Mouse (Mus musculus): ENCODE results near the gene Eea1. TPM values are rescaled to one million over a fixed set of nuclear protein-coding genes. Genes with fewer than 3 reads are reported as not detected.
"Not testable (repeated sequence)": the region's sequence is repeated elsewhere in the genome, so short reads cannot be mapped to it uniquely, and the experiment has no call there.

Eea1 gene
- polyA plus RNA-seq, 1 experiment from 2014 or later: 19.2 TPM

DNA sequence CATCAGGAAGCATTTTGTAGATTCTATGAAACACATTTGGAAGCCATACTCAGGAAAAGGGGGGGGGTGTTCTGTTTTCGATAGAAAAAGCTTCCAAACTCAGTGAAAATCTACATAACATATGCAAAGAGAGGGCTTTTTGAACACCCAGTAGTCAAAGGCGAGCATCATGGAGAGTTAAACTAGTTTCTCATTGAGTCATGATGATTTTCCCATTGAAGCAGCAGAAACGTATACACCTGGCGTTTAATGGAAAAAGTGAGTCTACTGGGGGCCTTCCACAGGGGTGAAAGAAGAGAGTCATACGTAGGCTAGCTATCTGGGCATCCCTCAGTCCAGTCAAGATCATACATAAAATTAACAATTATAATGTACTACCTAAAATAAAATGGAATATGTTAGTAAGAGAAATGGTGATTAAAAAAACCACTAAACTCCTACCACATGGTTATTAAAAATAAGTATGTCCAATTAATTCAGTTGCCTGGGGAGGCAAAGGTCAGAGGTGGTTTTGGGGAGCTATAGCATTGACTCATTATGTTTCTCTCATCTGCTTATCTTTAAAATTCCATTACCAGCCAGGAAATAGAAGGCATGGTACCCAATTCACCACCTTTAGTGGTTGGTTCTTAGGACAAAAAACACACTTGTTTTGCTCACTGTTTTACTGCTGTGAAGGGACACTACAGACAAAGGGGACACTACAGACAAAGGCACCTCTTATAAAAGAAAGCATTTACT lies 25.8 kb upstream of the Eea1 start:
- H3K9me3 ChIP-seq: no peaks in the 10 kb centered on the region
- no peak overlapping the region for H3K9ac ChIP-seq (replicated peaks)
- no peaks in the 10 kb centered on the region for H3K27me3 ChIP-seq
- H3K4me1 ChIP-seq (replicated peaks): no peaks in the 10 kb centered on the region
- H3K4me3 ChIP-seq (replicated peaks): no peak overlapping the region
- H3K36me3 ChIP-seq: no peaks in the 10 kb centered on the region
- WGBS: 87% methylated on average over 5 of the region's 5 CpGs
- H3K27ac ChIP-seq: no peak overlapping the region
- no peak for ATAC-seq
- H3K4me2 ChIP-seq (replicated peaks): no peak overlapping the region

DNA sequence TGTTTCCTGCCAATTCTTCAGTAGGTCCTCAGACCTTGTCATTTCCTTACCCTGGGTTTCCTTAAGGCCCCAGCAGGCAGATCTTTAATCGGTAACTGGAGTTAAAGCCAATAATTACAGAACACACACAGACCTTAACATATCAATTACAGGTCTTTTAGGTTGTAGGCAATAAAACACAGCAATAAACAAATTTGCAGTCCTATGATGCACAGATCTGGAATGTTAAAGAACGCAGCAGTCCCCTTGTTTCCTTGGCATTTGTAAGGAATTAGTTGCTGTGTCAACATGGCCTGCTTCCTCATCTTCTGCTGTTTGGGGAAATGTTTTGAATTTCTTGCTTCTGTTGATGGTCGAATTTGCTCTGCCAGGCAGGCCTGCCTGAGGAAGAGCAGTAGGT lies 21.7 kb upstream of the Eea1 start:
- Histone ChIP-seq H3K27ac (no peak overlapping the region), H3K27me3 (no peaks in the 10 kb centered on the region), H3K4me2 (replicated peaks) (no peak overlapping the region), H3K9ac (replicated peaks) (no peak overlapping the region), H3K9me3 (no peaks in the 10 kb centered on the region), H3K4me1 (replicated peaks) (no peaks in the 10 kb centered on the region), H3K36me3 (no peaks in the 10 kb centered on the region), H3K4me3 (replicated peaks) (no peak overlapping the region)
- ATAC-seq: no peak
- WGBS: 72% methylated on average over 3 of the region's 3 CpGs

DNA sequence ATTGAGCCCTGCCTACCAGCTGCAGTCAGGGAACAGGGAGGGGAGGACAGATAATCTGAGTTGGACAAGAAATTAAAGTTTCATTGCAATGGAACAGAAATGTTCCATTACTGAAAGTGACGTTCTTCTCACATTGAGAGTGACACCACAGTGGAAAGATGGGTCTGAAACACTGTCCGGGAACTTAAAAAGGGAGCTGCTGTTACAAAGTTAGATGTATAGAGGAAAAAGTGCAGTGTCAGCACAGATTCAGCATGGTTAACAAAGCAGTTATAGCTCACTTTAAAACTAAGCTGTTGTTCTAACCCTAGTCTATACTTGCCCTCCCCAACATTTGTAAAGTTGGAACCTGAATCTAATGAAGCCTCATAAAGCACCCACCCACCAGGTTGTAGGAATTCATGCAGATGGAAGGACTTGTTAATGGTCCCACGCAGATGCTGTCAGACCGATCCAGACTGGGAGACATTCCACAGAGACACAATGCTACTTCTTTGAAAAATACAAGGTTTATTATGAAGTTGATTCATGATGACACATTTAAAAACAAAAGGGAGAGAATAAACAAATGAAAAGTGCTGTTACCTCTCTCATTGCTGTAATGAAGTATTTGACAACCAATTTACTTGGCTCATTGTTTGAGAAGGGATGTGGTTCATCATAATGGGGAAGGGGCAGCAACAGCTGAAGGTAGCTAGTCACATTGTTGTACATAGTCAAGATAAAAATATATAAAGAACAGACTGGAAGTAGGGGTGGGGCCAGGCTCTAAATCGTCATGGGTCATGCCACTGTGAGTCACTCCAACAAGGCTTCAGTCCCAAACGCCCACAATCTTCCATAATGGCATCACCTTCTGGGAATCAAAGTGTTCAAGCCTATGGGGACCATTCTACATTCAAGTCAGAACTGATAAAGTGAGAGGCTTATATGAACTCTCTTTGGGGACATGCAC lies 16.9 kb upstream of the Eea1 start:
- Histone ChIP-seq H3K9me3 (no peaks in the 10 kb centered on the region), H3K27ac (no peak overlapping the region), H3K4me2 (replicated peaks) (no peak overlapping the region), H3K36me3 (no peaks in the 10 kb centered on the region), H3K4me1 (replicated peaks) (no peaks in the 10 kb centered on the region), H3K9ac (replicated peaks) (no peak overlapping the region), H3K27me3 (no peaks in the 10 kb centered on the region), H3K4me3 (replicated peaks) (no peak overlapping the region)
- WGBS: 87% methylated on average over 6 of the region's 6 CpGs
- no peak for ATAC-seq

GRCm38 (mm10) chr10:95933631-95934030 lies 6.8 kb upstream of the Eea1 start:
- not testable (repeated sequence) for H3K9me3 ChIP-seq; H3K36me3 ChIP-seq; ATAC-seq; H3K27me3 ChIP-seq; H3K4me3 ChIP-seq (replicated peaks); H3K4me2 ChIP-seq (replicated peaks); H3K9ac ChIP-seq (replicated peaks); H3K27ac ChIP-seq; H3K4me1 ChIP-seq (replicated peaks)
- 92% methylated on average over 13 of the region's 13 CpGs for WGBS

DNA sequence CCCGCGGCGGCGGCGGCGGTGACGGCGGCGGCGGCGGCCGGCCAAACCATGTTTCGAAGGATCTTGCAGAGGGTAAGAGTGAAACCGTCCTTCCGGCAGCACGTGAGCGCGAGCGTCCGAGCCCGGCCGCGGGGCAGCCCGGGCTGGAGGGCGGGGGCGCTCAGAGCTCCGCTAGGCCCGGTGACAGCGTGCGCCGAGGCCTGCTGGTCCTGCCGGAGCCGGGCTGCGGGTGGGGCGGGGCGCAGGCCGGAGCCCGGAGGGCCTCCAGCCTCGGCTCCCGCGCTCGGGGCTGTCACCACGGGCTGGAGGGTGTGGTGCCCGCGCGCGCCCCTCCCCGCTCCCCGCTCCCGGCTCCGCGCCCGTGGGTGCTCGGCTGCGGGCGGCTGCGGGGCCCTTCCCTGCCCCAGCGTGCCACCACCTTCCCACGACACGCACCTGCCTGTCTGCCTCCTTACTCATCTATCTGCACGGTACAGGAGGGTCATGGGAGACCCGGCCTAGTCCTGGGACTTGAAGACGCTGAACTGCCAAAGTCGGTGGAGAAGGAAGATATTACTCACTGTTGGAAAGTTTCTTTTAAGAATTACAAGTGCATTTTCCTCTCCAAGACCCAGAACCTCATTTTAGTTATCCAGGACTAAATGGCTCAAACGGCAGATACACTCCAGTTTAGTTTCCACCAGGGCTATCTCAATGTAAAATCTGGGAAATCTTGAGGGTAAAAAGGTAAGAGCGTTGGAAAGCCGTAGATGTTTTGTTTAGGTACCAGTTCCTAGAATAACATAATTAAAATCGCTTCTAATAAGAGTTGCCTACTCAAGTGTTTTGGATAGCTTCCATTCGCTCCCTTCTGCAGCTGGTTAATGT lies 684 bp downstream of the Eea1 start:
- H3K9me3 ChIP-seq: no peaks in the 10 kb centered on the region
- H3K36me3 ChIP-seq: peaks cover 3% of the 10 kb centered on the region; the same call in 1 of the 2 replicates
- peak overlapping the region; percentile 92 for H3K27ac ChIP-seq
- H3K4me1 ChIP-seq (replicated peaks): peaks cover 27% of the 10 kb centered on the region
- ATAC-seq: peak; percentile 92
- H3K9ac ChIP-seq (replicated peaks): peak overlapping the region; percentile 80
- H3K27me3 ChIP-seq: no peaks in the 10 kb centered on the region
- peak overlapping the region; percentile 86 for H3K4me2 ChIP-seq (replicated peaks)
- 6% methylated on average over 49 of the region's 69 CpGs for WGBS
- H3K4me3 ChIP-seq (replicated peaks): peak overlapping the region; percentile 80

GRCm38 (mm10) chr10:95941768-95942425 lies 1.4 kb downstream of the Eea1 start:
- Histone ChIP-seq H3K4me3 (replicated peaks) (peak overlapping the region; percentile 80), H3K27me3 (no peaks in the 10 kb centered on the region), H3K9ac (replicated peaks) (peak overlapping the region; percentile 80; the same call in 1 of the 2 replicates), H3K4me1 (replicated peaks) (peaks cover 27% of the 10 kb centered on the region), H3K36me3 (peaks cover 3% of the 10 kb centered on the region; the same call in 1 of the 2 replicates), H3K4me2 (replicated peaks) (peak overlapping the region; percentile 86), H3K27ac (no peak overlapping the region), H3K9me3 (no peaks in the 10 kb centered on the region)
- 64% methylated on average over 6 of the region's 6 CpGs for WGBS
- no peak for ATAC-seq

DNA sequence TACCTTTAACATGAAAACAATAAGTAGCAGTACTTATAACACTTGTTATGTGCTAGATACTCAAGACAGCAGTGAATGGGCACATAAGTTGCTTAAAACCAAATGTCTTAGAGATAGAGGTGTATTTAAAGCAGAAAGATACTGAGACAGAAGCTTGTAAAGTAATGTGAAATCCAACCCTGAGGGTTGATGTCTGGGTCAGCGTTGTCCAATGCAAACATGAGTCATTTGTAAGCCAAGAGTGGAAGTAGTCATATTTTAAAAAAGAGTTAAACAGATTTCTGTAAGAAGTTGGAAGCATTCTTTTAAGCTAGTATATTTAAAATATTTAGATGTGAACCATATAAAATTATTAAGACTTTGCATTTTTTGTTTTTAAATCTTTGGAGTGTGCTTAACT lies 4.6 kb downstream of the Eea1 start:
- H3K9me3 ChIP-seq: no peaks in the 10 kb centered on the region
- no peak overlapping the region for H3K4me2 ChIP-seq (replicated peaks)
- ATAC-seq: no peak
- H3K4me1 ChIP-seq (replicated peaks): peaks cover 18% of the 10 kb centered on the region
- H3K27me3 ChIP-seq: no peaks in the 10 kb centered on the region
- peaks cover 3% of the 10 kb centered on the region; the same call in 1 of the 2 replicates for H3K36me3 ChIP-seq
- no peak overlapping the region for H3K4me3 ChIP-seq (replicated peaks)
- 98% methylated on average over 1 of the region's 1 CpGs for WGBS
- no peak overlapping the region for H3K27ac ChIP-seq
- no peak overlapping the region for H3K9ac ChIP-seq (replicated peaks)

DNA sequence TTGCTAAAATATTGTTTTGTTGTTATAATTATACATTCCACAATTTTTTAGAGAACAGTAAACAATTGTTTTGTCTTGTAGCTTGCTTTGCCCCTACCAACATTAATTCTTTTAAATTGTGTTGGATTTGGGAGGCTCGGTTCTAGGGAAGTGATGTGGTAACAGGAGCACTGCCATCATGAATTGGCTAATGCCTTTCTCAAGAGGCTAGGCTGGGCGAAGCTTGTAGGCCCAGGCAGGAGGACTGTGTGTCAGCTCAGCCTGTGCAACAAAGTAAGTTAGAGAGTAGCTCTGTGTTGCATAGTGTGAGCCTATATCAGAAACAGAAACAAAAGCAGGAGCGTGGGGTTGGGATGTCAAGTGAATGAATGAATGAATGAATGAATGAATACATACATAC lies 9.0 kb downstream of the Eea1 start:
- H3K36me3 ChIP-seq: no peaks in the 10 kb centered on the region
- ATAC-seq: no peak
- H3K9me3 ChIP-seq: no peaks in the 10 kb centered on the region
- H3K4me1 ChIP-seq (replicated peaks): no peaks in the 10 kb centered on the region
- no peak overlapping the region for H3K9ac ChIP-seq (replicated peaks)
- no peak overlapping the region for H3K4me3 ChIP-seq (replicated peaks)
- H3K27me3 ChIP-seq: no peaks in the 10 kb centered on the region
- 92% methylated on average over 3 of the region's 3 CpGs for WGBS
- no peak overlapping the region for H3K4me2 ChIP-seq (replicated peaks)
- no peak overlapping the region for H3K27ac ChIP-seq

GRCm38 (mm10) chr10:95950194-95950593 lies 9.7 kb downstream of the Eea1 start:
- H3K4me1 ChIP-seq (replicated peaks): no peaks in the 10 kb centered on the region
- no peak overlapping the region for H3K9ac ChIP-seq (replicated peaks)
- WGBS: 90% methylated on average over 5 of the region's 5 CpGs
- H3K4me2 ChIP-seq (replicated peaks): no peak overlapping the region
- no peak overlapping the region for H3K4me3 ChIP-seq (replicated peaks)
- H3K27ac ChIP-seq: no peak overlapping the region
- no peaks in the 10 kb centered on the region for H3K9me3 ChIP-seq
- no peak for ATAC-seq
- no peaks in the 10 kb centered on the region for H3K36me3 ChIP-seq
- no peaks in the 10 kb centered on the region for H3K27me3 ChIP-seq

DNA sequence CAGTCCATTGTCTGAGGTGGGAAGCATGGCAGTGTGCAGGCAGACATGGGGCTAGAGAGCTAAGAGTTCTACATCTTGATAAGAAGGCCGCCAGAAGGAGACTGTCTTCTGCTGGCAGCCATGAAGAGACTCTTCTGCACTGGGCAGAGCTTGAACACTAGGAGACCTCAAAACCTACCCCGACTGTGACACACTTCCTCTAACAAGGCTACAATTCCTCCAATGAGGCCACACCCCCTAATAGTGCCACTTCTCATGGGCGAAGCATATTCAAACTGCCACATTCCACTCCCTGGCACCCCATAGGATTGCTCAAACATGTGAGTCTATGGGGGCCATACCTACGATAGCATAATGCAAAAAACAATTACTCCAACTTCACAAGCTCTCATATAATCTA lies 10.3 kb downstream of the Eea1 start:
- H3K9ac ChIP-seq (replicated peaks): no peak overlapping the region
- no peak overlapping the region for H3K27ac ChIP-seq
- no peaks in the 10 kb centered on the region for H3K4me1 ChIP-seq (replicated peaks)
- no peak overlapping the region for H3K4me3 ChIP-seq (replicated peaks)
- no peaks in the 10 kb centered on the region for H3K36me3 ChIP-seq
- H3K27me3 ChIP-seq: no peaks in the 10 kb centered on the region
- WGBS: 96% methylated on average over 4 of the region's 4 CpGs
- no peak overlapping the region for H3K4me2 ChIP-seq (replicated peaks)
- no peak for ATAC-seq
- H3K9me3 ChIP-seq: no peaks in the 10 kb centered on the region

GRCm38 (mm10) chr10:95951346-95951745 lies 10.9 kb downstream of the Eea1 start:
- no peak overlapping the region for H3K4me2 ChIP-seq (replicated peaks)
- H3K27me3 ChIP-seq: no peaks in the 10 kb centered on the region
- ATAC-seq: no peak
- no peak overlapping the region for H3K4me3 ChIP-seq (replicated peaks)
- no peak overlapping the region for H3K9ac ChIP-seq (replicated peaks)
- no peak overlapping the region for H3K27ac ChIP-seq
- whole genome bisulfite sequencing: 92% methylated on average over 2 of the region's 2 CpGs
- no peaks in the 10 kb centered on the region for H3K9me3 ChIP-seq
- H3K4me1 ChIP-seq (replicated peaks): no peaks in the 10 kb centered on the region
- no peaks in the 10 kb centered on the region for H3K36me3 ChIP-seq

Data from midbrain, embryonic 13.5 days (tissue).